Mouse (Mus musculus): Measurements from ENCODE around the gene Timd4. TPM values are rescaled to one million over a fixed set of nuclear protein-coding genes. Genes with fewer than 3 reads are reported as not detected.

The Timd4 gene
- polyA plus RNA-seq, 1 experiment from 2014 or later, result 1.3 TPM

GRCm38 (mm10) chr11:46847827-46848220 lies 37.2 kb downstream of the Timd4 start:
- H3K36me3 ChIP-seq (ENCODE audit: control insufficient read depth, insufficient read depth, low read length), result no peaks in the 10 kb centered on the region
- H3K9ac ChIP-seq (ENCODE audit: low read depth, low read length), result no peak overlapping the region
- H3K4me3 ChIP-seq (ENCODE audit: low read length), result no peak overlapping the region
- WGBS, result 43% methylated on average over 3 of the region's 3 CpGs
- H3K4me1 ChIP-seq (ENCODE audit: control insufficient read depth, insufficient read depth, low read length), result no peaks in the 10 kb centered on the region
- no peak for ATAC-seq
- H3K27me3 ChIP-seq (replicated peaks; ENCODE audit: control insufficient read depth, insufficient read depth, low read length), result no peaks in the 10 kb centered on the region
- H3K4me2 ChIP-seq (ENCODE audit: low read depth, low read length), result no peak overlapping the region
- H3K9me3 ChIP-seq (ENCODE audit: control insufficient read depth, low read length), result no peaks in the 10 kb centered on the region
- no peak overlapping the region for H3K27ac ChIP-seq (ENCODE audit: low read length)

- no peak overlapping the region for H3K4me2 ChIP-seq (ENCODE audit: low read depth, low read length)
Measured at GRCm38 (mm10) chr11:46848221-46848971, 37.8 kb downstream of the Timd4 start.

GRCm38 (mm10) chr11:46864809-46865208 lies 54.2 kb downstream of the Timd4 start:
- Histone ChIP-seq H3K36me3 (ENCODE audit: control insufficient read depth, insufficient read depth, low read length) (no peaks in the 10 kb centered on the region), H3K4me1 (ENCODE audit: control insufficient read depth, insufficient read depth, low read length) (no peaks in the 10 kb centered on the region), H3K4me2 (ENCODE audit: low read depth, low read length) (no peak overlapping the region), H3K27me3 (replicated peaks; ENCODE audit: control insufficient read depth, insufficient read depth, low read length) (no peaks in the 10 kb centered on the region), H3K9ac (ENCODE audit: low read depth, low read length) (no peak overlapping the region), H3K9me3 (ENCODE audit: control insufficient read depth, low read length) (no peaks in the 10 kb centered on the region), H3K4me3 (ENCODE audit: low read length) (no peak overlapping the region), H3K27ac (ENCODE audit: low read length) (no peak overlapping the region)
- no peak for ATAC-seq
- 81% methylated on average over 1 of the region's 1 CpGs for WGBS

More at GRCm38 (mm10) chr11:46848221-46848971, 37.8 kb downstream of the Timd4 start:
- Histone ChIP-seq H3K27me3 (replicated peaks; ENCODE audit: control insufficient read depth, insufficient read depth, low read length) (no peaks in the 10 kb centered on the region), H3K9me3 (ENCODE audit: control insufficient read depth, low read length) (no peaks in the 10 kb centered on the region), H3K36me3 (ENCODE audit: control insufficient read depth, insufficient read depth, low read length) (no peaks in the 10 kb centered on the region), H3K27ac (ENCODE audit: low read length) (no peak overlapping the region), H3K4me1 (ENCODE audit: control insufficient read depth, insufficient read depth, low read length) (no peaks in the 10 kb centered on the region), H3K9ac (ENCODE audit: low read depth, low read length) (no peak overlapping the region), H3K4me3 (ENCODE audit: low read length) (no peak overlapping the region)
- peak; percentile 71; the same call in 1 of the 2 replicates for ATAC-seq
- WGBS, result 31% methylated on average over 8 of the region's 8 CpGs

- Histone ChIP-seq H3K9me3 (ENCODE audit: control insufficient read depth, low read length) (no peaks in the 10 kb centered on the region), H3K27ac (ENCODE audit: low read length) (no peak overlapping the region), H3K4me2 (ENCODE audit: low read depth, low read length) (no peak overlapping the region), H3K4me1 (ENCODE audit: control insufficient read depth, insufficient read depth, low read length) (no peaks in the 10 kb centered on the region), H3K36me3 (ENCODE audit: control insufficient read depth, insufficient read depth, low read length) (no peaks in the 10 kb centered on the region), H3K4me3 (ENCODE audit: low read length) (no peak overlapping the region), H3K9ac (ENCODE audit: low read depth, low read length) (no peak overlapping the region), H3K27me3 (replicated peaks; ENCODE audit: control insufficient read depth, insufficient read depth, low read length) (no peaks in the 10 kb centered on the region)
- no peak for ATAC-seq
- 82% methylated on average over 7 of the region's 7 CpGs for WGBS
Measured at GRCm38 (mm10) chr11:46868594-46868993, 58.0 kb downstream of the Timd4 start.

GRCm38 (mm10) chr11:46875774-46876173 lies 65.2 kb downstream of the Timd4 start:
- no peak for ATAC-seq

GRCm38 (mm10) chr11:46882456-46882855 lies 71.9 kb downstream of the Timd4 start:
- H3K36me3 ChIP-seq (ENCODE audit: control insufficient read depth, insufficient read depth, low read length), result no peaks in the 10 kb centered on the region
- no peaks in the 10 kb centered on the region for H3K9me3 ChIP-seq (ENCODE audit: control insufficient read depth, low read length)
- ATAC-seq, result no peak
- H3K27ac ChIP-seq (ENCODE audit: low read length), result no peak overlapping the region
- H3K9ac ChIP-seq (ENCODE audit: low read depth, low read length), result no peak overlapping the region
- H3K4me1 ChIP-seq (ENCODE audit: control insufficient read depth, insufficient read depth, low read length), result no peaks in the 10 kb centered on the region
- no peaks in the 10 kb centered on the region for H3K27me3 ChIP-seq (replicated peaks; ENCODE audit: control insufficient read depth, insufficient read depth, low read length)
- H3K4me2 ChIP-seq (ENCODE audit: low read depth, low read length), result no peak overlapping the region
- H3K4me3 ChIP-seq (ENCODE audit: low read length), result no peak overlapping the region
- 71% methylated on average over 2 of the region's 2 CpGs for WGBS

More at GRCm38 (mm10) chr11:46875774-46876173, 65.2 kb downstream of the Timd4 start:
- H3K27me3 ChIP-seq (replicated peaks; ENCODE audit: control insufficient read depth, insufficient read depth, low read length), result no peaks in the 10 kb centered on the region
- no peak overlapping the region for H3K9ac ChIP-seq (ENCODE audit: low read depth, low read length)
- WGBS, result 81% methylated on average over 1 of the region's 1 CpGs
- H3K4me1 ChIP-seq (ENCODE audit: control insufficient read depth, insufficient read depth, low read length), result no peaks in the 10 kb centered on the region
- no peak overlapping the region for H3K4me2 ChIP-seq (ENCODE audit: low read depth, low read length)
- no peak overlapping the region for H3K4me3 ChIP-seq (ENCODE audit: low read length)
- H3K36me3 ChIP-seq (ENCODE audit: control insufficient read depth, insufficient read depth, low read length), result no peaks in the 10 kb centered on the region
- no peaks in the 10 kb centered on the region for H3K9me3 ChIP-seq (ENCODE audit: control insufficient read depth, low read length)
- H3K27ac ChIP-seq (ENCODE audit: low read length), result no peak overlapping the region

- H3K4me3 ChIP-seq (ENCODE audit: low read length), result no peak overlapping the region
- H3K4me2 ChIP-seq (ENCODE audit: low read depth, low read length), result no peak overlapping the region
- no peak overlapping the region for H3K9ac ChIP-seq (ENCODE audit: low read depth, low read length)
- 57% methylated on average over 3 of the region's 3 CpGs for WGBS
- no peaks in the 10 kb centered on the region for H3K36me3 ChIP-seq (ENCODE audit: control insufficient read depth, insufficient read depth, low read length)
- no peak overlapping the region for H3K27ac ChIP-seq (ENCODE audit: low read length)
- H3K27me3 ChIP-seq (replicated peaks; ENCODE audit: control insufficient read depth, insufficient read depth, low read length), result no peaks in the 10 kb centered on the region
- no peaks in the 10 kb centered on the region for H3K9me3 ChIP-seq (ENCODE audit: control insufficient read depth, low read length)
- H3K4me1 ChIP-seq (ENCODE audit: control insufficient read depth, insufficient read depth, low read length), result no peaks in the 10 kb centered on the region
- ATAC-seq, result no peak
Measured at GRCm38 (mm10) chr11:46889093-46889492, 78.5 kb downstream of the Timd4 start.

Other genes starting within 250 kb of the Timd4 start
- gene BC053393, start 239.3 kb upstream of the Timd4 start, polyA plus RNA-seq (2015; fragmentation: Nextera tagmentation; extraction: Ambion mirVana), result not detected in 2 replicates
- gene Dppa1, start 181.5 kb upstream of the Timd4 start, polyA plus RNA-seq (2015; fragmentation: Nextera tagmentation; extraction: Ambion mirVana), result not detected in 2 replicates
- gene Timd2, start 103.7 kb upstream of the Timd4 start, polyA plus RNA-seq (2015; fragmentation: Nextera tagmentation; extraction: Ambion mirVana), result 1.8 and 2.4 TPM in 2 replicates
- gene Havcr1, start 75.7 kb upstream of the Timd4 start, polyA plus RNA-seq (2015; fragmentation: Nextera tagmentation; extraction: Ambion mirVana), result 0.12 TPM in 1 of 2 replicates, not detected in the other